In genomic region chr1:82243260-82243825, GRCm38 (mm10) we compare ENCODE assay signal across 11 mouse cellular contexts. TPM values are rescaled to one million over a fixed set of nuclear protein-coding genes. Genes with fewer than 3 reads are reported as not detected.
DNase-seq lines count a peak whose midpoint lies in the region; ATAC-seq and TF ChIP-seq lines count a peak whose summit lies in the region.
"Had no signal": no experiment of that assay in that cellular context is flagged by ENCODE, and none has a peak within 500 bp of the region (broad histone marks: within the 10 kb centered on the region; RNA-seq: fewer than 3 reads in every experiment).

No protein-coding gene starts in this region.

- H3K9me3 ChIP-seq in kidney, embryonic 15.5 days (replicated peaks), result no peaks in the 10 kb centered on the region
- H3K9me3 ChIP-seq: limb, embryonic 13.5 days had no signal

- no peak overlapping the region for H3K4me2 ChIP-seq in kidney, embryonic 15.5 days
- H3K4me2 ChIP-seq: limb, embryonic 13.5 days had no signal

- no peak overlapping the region for H3K9ac ChIP-seq in kidney, embryonic 15.5 days
- H3K9ac ChIP-seq: limb, embryonic 13.5 days had no signal

- 62% methylated on average over 6 of the region's 6 CpGs for WGBS in kidney, adult 2 months
- WGBS in kidney, embryonic 15.5 days, result 86% methylated on average over 6 of the region's 6 CpGs

- no peak for ATAC-seq in kidney, embryonic 15.5 days (replicated peaks; ENCODE audit: low FRiP score)

- H3K27ac ChIP-seq in kidney, adult 2 months (ENCODE audit: insufficient read depth, low read depth, low read length), result no peak overlapping the region; the same call in 1 of the 2 replicates
- H3K27ac ChIP-seq in kidney, embryonic 15.5 days, result no peak overlapping the region
- H3K27ac ChIP-seq in brown adipose tissue, adult 24 weeks (replicated peaks; ENCODE audit: low read depth, low read length), result 0 out of 2 replicates have a peak overlapping the region, but pooled peaks have one; percentile 7
- H3K27ac ChIP-seq: kidney, postnatal 0 days; limb, embryonic 13.5 days; macrophage had no signal

- H3K27me3 ChIP-seq in kidney, adult 2 months (replicated peaks; ENCODE audit: control insufficient read depth, insufficient read depth, low read length), result no peaks in the 10 kb centered on the region
- H3K27me3 ChIP-seq in kidney, embryonic 15.5 days, result no peaks in the 10 kb centered on the region
- H3K27me3 ChIP-seq: limb, embryonic 13.5 days had no signal

- no peaks in the 10 kb centered on the region for H3K36me3 ChIP-seq in kidney, adult 2 months (ENCODE audit: control insufficient read depth, insufficient read depth, low read length)
- H3K36me3 ChIP-seq in kidney, embryonic 15.5 days, result no peaks in the 10 kb centered on the region

- TF ChIP-seq CTCF in kidney, adult 2 months (conservative IDR thresholded peaks at IDR 0.05; ENCODE audit: insufficient read depth, insufficient read length, low read depth, low read length), result no peak

- no peak for TF ChIP-seq POLR2A in kidney, adult 2 months (IDR thresholded peaks at IDR 0.05; ENCODE audit: low read depth, low read length)

- no peak overlapping the region for H3K4me3 ChIP-seq in kidney, adult 2 months (ENCODE audit: insufficient read depth, low read depth, low read length)
- no peak overlapping the region for H3K4me3 ChIP-seq in kidney, embryonic 15.5 days (replicated peaks)
- H3K4me3 ChIP-seq in brown adipose tissue, adult 24 weeks (ENCODE audit: insufficient read depth, low read depth, low read length), result no peak overlapping the region
- H3K4me3 ChIP-seq: erythroblast, embryonic 14.5 days; limb, embryonic 13.5 days had no signal

- H3K4me1 ChIP-seq in kidney, adult 2 months (ENCODE audit: control insufficient read depth, insufficient read depth, low read length), result peaks cover 13% of the 10 kb centered on the region
- H3K4me1 ChIP-seq in kidney, embryonic 15.5 days, result peaks cover 13% of the 10 kb centered on the region
- H3K4me1 ChIP-seq in brown adipose tissue, adult 24 weeks (ENCODE audit: control insufficient read depth, insufficient read depth, insufficient read length, low read length), result peaks cover 9% of the 10 kb centered on the region; the same call in 1 of the 2 replicates

- DNase-seq in kidney, adult 2 months, result peak; percentile 59
- DNase-seq in adrenal gland, postnatal 14 days, result peak; percentile 56
- peak; percentile 35 for DNase-seq in gastrocnemius, postnatal 25 days
- DNase-seq in urinary bladder, postnatal 25 days (ENCODE audit: low spot score), result no peak
- no peak for DNase-seq in thymus, postnatal 10 days (ENCODE audit: low spot score in 2 of 2)

RNA-seq across cellular contexts. Expression of gene Gm9747, which starts 10.4 kb away (rescaled TPM):
- polyA plus RNA-seq in kidney, adult 2 months (2012; rRNA removed), result 0.03 TPM in 1 of 2 replicates, not detected in the other
- polyA plus RNA-seq in kidney, embryonic 15.5 days (2015; fragmentation: Nextera tagmentation; extraction: Ambion mirVana), result 11.4 and 11.9 TPM in 2 replicates
- total RNA-seq in adrenal gland, postnatal 14 days (2021), result not detected in 2 replicates
- not detected in 2 replicates for polyA plus RNA-seq in brown adipose tissue, adult 24 weeks (2012; ENCODE audit: insufficient read depth, insufficient read length, missing spikeins)
- total RNA-seq in gastrocnemius, postnatal 25 days (2021), result not detected
- polyA plus RNA-seq: erythroblast, embryonic 14.5 days; macrophage had no signal

RNA-seq across cellular contexts. Expression of gene Irs1, which starts 47.9 kb away (rescaled TPM):
- 7.1 and 7.4 TPM in 2 replicates for polyA plus RNA-seq in kidney, adult 2 months (2012; rRNA removed)
- polyA plus RNA-seq in kidney, embryonic 15.5 days (2015; fragmentation: Nextera tagmentation; extraction: Ambion mirVana), result 4.1 and 4.3 TPM in 2 replicates
- total RNA-seq in adrenal gland, postnatal 14 days (2021), result 12.5 and 15.0 TPM in 2 replicates
- 10.1 and 11.7 TPM in 2 replicates for polyA plus RNA-seq in brown adipose tissue, adult 24 weeks (2012; ENCODE audit: insufficient read depth, insufficient read length, missing spikeins)
- 10 to 100 TPM; 55.0 to 69.2 TPM for total RNA-seq in gastrocnemius, postnatal 25 days (2021)
- polyA plus RNA-seq: macrophage had no signal

Comparison
In these comparisons a context has a peak if more than half of its experiments do, and no peak if none do; other contexts are left out.
1. RNA of gene Gm9747, which starts 10.4 kb away (polyA plus RNA-seq): 11.4 to 11.9 TPM in kidney, embryonic 15.5 days; 0.03 TPM in kidney, adult 2 months and not detected in brown adipose tissue, adult 24 weeks; every median in the first group is over 10 times any median in the second.
2. DNase-seq: peak in kidney, adult 2 months (single experiment), adrenal gland, postnatal 14 days (single experiment) and gastrocnemius, postnatal 25 days (single experiment); none in urinary bladder, postnatal 25 days (single experiment) and thymus, postnatal 10 days (0 of 2).